ENCODE assay signal across 8 mouse cellular contexts in the genomic region with DNA sequence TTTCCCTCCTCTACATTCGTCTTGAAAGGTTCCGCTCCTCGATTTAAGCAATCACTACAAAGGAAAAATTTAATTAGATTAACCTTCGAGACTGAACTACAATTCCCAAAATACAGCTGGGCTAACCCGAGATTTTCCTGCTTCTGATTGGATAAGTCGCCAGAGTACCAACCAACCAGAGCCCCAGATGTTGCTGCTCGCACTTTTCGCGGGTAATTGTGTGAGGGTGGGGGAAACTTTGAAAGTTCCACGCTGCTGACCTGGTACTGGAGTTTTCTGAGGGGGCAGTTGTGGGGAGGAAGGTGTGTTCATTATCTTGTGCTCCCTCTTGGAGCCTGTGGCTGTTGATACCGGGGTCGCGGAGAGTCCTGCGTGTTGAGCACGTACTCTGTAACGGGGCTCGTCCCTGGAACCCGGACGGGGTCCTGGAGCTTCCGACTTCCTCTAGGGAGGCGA. TPM values are rescaled to one million over a fixed set of nuclear protein-coding genes. Genes with fewer than 3 reads are reported as not detected.
DNase-seq lines count a peak whose midpoint lies in the region; ATAC-seq and TF ChIP-seq lines count a peak whose summit lies in the region.

A gene (plus strand): TSS at position 162 of the 456 bp plus-strand sequence.

- WGBS in bone marrow, adult 2 months = under 1% methylated on average over 21 of the region's 21 CpGs
- under 1% methylated on average over 21 of the region's 21 CpGs for WGBS in embryonic facial prominence, embryonic 15.5 days
- 0% methylated on average over 21 of the region's 21 CpGs for WGBS in limb, embryonic 14.5 days
- WGBS in midbrain, postnatal 0 days = 1% methylated on average over 21 of the region's 21 CpGs

- no peak for TF ChIP-seq POLR2A in bone marrow, adult 2 months (IDR thresholded peaks at IDR 0.05; ENCODE audit: borderline replicate concordance, control insufficient read depth, low read depth, low read length)
- TF ChIP-seq POLR2A in limb, embryonic 14.5 days (IDR thresholded peaks at IDR 0.05; ENCODE audit: borderline replicate concordance, extremely low read depth, insufficient read depth, insufficient read length) = 0 out of 2 replicates have a peak, but pooled peaks have one; percentile 9

- H3K4me2 ChIP-seq in embryonic facial prominence, embryonic 15.5 days (replicated peaks) = peak within 1 kb of the TSS; percentile 69
- peak within 1 kb of the TSS; percentile 81 for H3K4me2 ChIP-seq in limb, embryonic 14.5 days (replicated peaks; ENCODE audit: low read depth, low read length, severe bottlenecking)
- peak within 1 kb of the TSS; percentile 85 for H3K4me2 ChIP-seq in midbrain, postnatal 0 days (ENCODE audit: low read depth, low read length, poor library complexity, severe bottlenecking)

- H3K4me1 ChIP-seq in bone marrow, adult 2 months (ENCODE audit: control insufficient read depth, insufficient read depth, low read length) = peaks cover 2% of the 10 kb centered on the region; the same call in 1 of the 2 replicates
- peaks cover 19% of the 10 kb centered on the region for H3K4me1 ChIP-seq in embryonic facial prominence, embryonic 15.5 days
- H3K4me1 ChIP-seq in limb, embryonic 14.5 days (ENCODE audit: control insufficient read depth, insufficient read depth, low read length) = peaks cover 6% of the 10 kb centered on the region; the same call in 1 of the 2 replicates
- H3K4me1 ChIP-seq in midbrain, postnatal 0 days (ENCODE audit: insufficient read depth, low read length) = no peaks in the 10 kb centered on the region

- no peaks in the 10 kb centered on the region for H3K9me3 ChIP-seq in embryonic facial prominence, embryonic 15.5 days (replicated peaks)
- H3K9me3 ChIP-seq in limb, embryonic 14.5 days (ENCODE audit: control insufficient read depth, low read length) = no peaks in the 10 kb centered on the region
- H3K9me3 ChIP-seq in midbrain, postnatal 0 days (ENCODE audit: low read length) = no peaks in the 10 kb centered on the region

- H3K4me3 ChIP-seq in bone marrow, adult 2 months (replicated peaks; ENCODE audit: control insufficient read depth, low read depth, low read length) = peak within 1 kb of the TSS; percentile 100
- H3K4me3 ChIP-seq in embryonic facial prominence, embryonic 15.5 days (replicated peaks) = peak within 1 kb of the TSS; percentile 58
- H3K4me3 ChIP-seq in limb, embryonic 14.5 days (replicated peaks; ENCODE audit: low read length) = peak within 1 kb of the TSS; percentile 64
- H3K4me3 ChIP-seq in midbrain, postnatal 0 days (ENCODE audit: low read depth, low read length) = peak within 1 kb of the TSS; percentile 51

- no peak for TF ChIP-seq CTCF in bone marrow, adult 2 months (IDR thresholded peaks at IDR 0.05; ENCODE audit: control insufficient read depth, insufficient read depth, low read length)
- TF ChIP-seq CTCF in midbrain, postnatal 0 days (IDR thresholded peaks at IDR 0.05) = no peak

- H3K36me3 ChIP-seq in embryonic facial prominence, embryonic 15.5 days = no peaks in the 10 kb centered on the region
- H3K36me3 ChIP-seq in limb, embryonic 14.5 days (ENCODE audit: control insufficient read depth, insufficient read depth, low read length) = no peaks in the 10 kb centered on the region
- H3K36me3 ChIP-seq in midbrain, postnatal 0 days (ENCODE audit: insufficient read depth, low read length) = peaks cover 4% of the 10 kb centered on the region; the same call in 1 of the 2 replicates

- H3K27me3 ChIP-seq in embryonic facial prominence, embryonic 15.5 days = no peaks in the 10 kb centered on the region
- H3K27me3 ChIP-seq in limb, embryonic 14.5 days (ENCODE audit: control insufficient read depth, insufficient read depth, low read length) = no peaks in the 10 kb centered on the region
- H3K27me3 ChIP-seq in midbrain, postnatal 0 days (ENCODE audit: insufficient read depth, low read length) = no peaks in the 10 kb centered on the region

- H3K9ac ChIP-seq in embryonic facial prominence, embryonic 15.5 days = peak within 1 kb of the TSS; percentile 51
- H3K9ac ChIP-seq in limb, embryonic 14.5 days (ENCODE audit: low read depth, low read length, severe bottlenecking) = peak within 1 kb of the TSS; percentile 59
- peak within 1 kb of the TSS; percentile 52 for H3K9ac ChIP-seq in midbrain, postnatal 0 days (replicated peaks; ENCODE audit: low read length, poor library complexity, severe bottlenecking)

- peak; percentile 80; the same call in 1 of the 2 replicates for ATAC-seq in embryonic facial prominence, embryonic 15.5 days (ENCODE audit: insufficient number of reproducible peaks, low FRiP score, low TSS enrichment, low read depth)
- ATAC-seq in limb, embryonic 14.5 days (ENCODE audit: low FRiP score, low read depth) = peak; percentile 85
- peak; percentile 66; the same call in 1 of the 2 replicates for ATAC-seq in midbrain, postnatal 0 days (ENCODE audit: low FRiP score)

- DNase-seq in A20 (ENCODE audit: low read depth, low spot score) = peak; percentile 92
- peak; percentile 91 for DNase-seq in heart, adult 8-10 months (ENCODE audit: low spot score)
- DNase-seq in kidney, adult 9 months = peak; percentile 88
- DNase-seq in limb, embryonic 14.5 days (ENCODE audit: low spot score) = peak; percentile 97
- DNase-seq in midbrain, postnatal 0 days (ENCODE audit: low spot score) = peak; percentile 94
- peak; percentile 50 to 62 for DNase-seq in spleen, postnatal 14 days (ENCODE audit: low spot score in 2 of 2)

- peak within 1 kb of the TSS; percentile 84 for H3K27ac ChIP-seq in bone marrow, adult 2 months (ENCODE audit: control insufficient read depth, insufficient read depth, low read depth, low read length, poor library complexity)
- peak within 1 kb of the TSS; percentile 82 for H3K27ac ChIP-seq in embryonic facial prominence, embryonic 15.5 days (replicated peaks)
- peak within 1 kb of the TSS; percentile 38; the same call in 1 of the 2 replicates for H3K27ac ChIP-seq in limb, embryonic 14.5 days (replicated peaks; ENCODE audit: low read depth, low read length)
- peak within 1 kb of the TSS; percentile 48; the same call in 1 of the 2 replicates for H3K27ac ChIP-seq in midbrain, postnatal 0 days (ENCODE audit: low read depth, low read length)

RNA-seq across cellular contexts. Expression of the gene that starts here (rescaled TPM):
- polyA plus RNA-seq in bone marrow, adult 2 months (2011; ENCODE audit: insufficient read depth, insufficient read length, low replicate concordance, missing spikeins) = 2.0 and 2.3 TPM in 2 replicates
- 6.3 and 7.3 TPM in 2 replicates for polyA plus RNA-seq in embryonic facial prominence, embryonic 15.5 days (2015; fragmentation: Nextera tagmentation; extraction: Ambion mirVana)
- total RNA-seq in heart, adult 8-10 months (2022) = under 1 TPM; 0.71 to 0.95 (median 0.78) TPM
- polyA plus RNA-seq in limb, embryonic 14.5 days (2012; rRNA removed) = 2.7 and 3.2 TPM in 2 replicates
- 5.7 and 6.5 TPM in 2 replicates for polyA plus RNA-seq in limb, embryonic 14.5 days (2014; fragmentation: Nextera tagmentation; extraction: Ambion mirVana)
- total RNA-seq in midbrain, postnatal 0 days (2014; rRNA removed) = 0.09 and 0.22 TPM in 2 replicates
- 0.38 and 0.74 TPM in 2 replicates for polyA plus RNA-seq in midbrain, postnatal 0 days (2015; fragmentation: Nextera tagmentation; extraction: Ambion mirVana)

Comparison
In these comparisons a context has a peak if more than half of its experiments do, and no peak if none do; other contexts are left out.
1. Peak in every context shown above with its lines: DNase-seq, ATAC-seq, H3K4me3 ChIP-seq and H3K27ac ChIP-seq.
2. Peak in DNase-seq in heart, adult 8-10 months; RNA of the gene not detected or under 1 TPM.
3. Peak in DNase-seq, ATAC-seq, H3K4me3 ChIP-seq, H3K27ac ChIP-seq, H3K9ac ChIP-seq and H3K4me2 ChIP-seq in midbrain, postnatal 0 days; RNA of the gene not detected or under 1 TPM.